Mouse (Mus musculus): ENCODE measurements around the gene Rpp25. TPM values are rescaled to one million over a fixed set of nuclear protein-coding genes. Genes with fewer than 3 reads are reported as not detected.

Gene Rpp25
- polyA plus RNA-seq, 1 experiment from 2014 or later: 25.8 TPM

Other genes with a start within 250 kb of the Rpp25 start
- 3.0 and 3.6 TPM in 2 replicates for gene 1700017B05Rik, start 241.4 kb upstream of the Rpp25 start, polyA plus RNA-seq (2014; fragmentation: Nextera tagmentation; extraction: Ambion mirVana)
- 20.3 and 21.7 TPM in 2 replicates for gene Ppcdc, start 63.9 kb upstream of the Rpp25 start, polyA plus RNA-seq (2014; fragmentation: Nextera tagmentation; extraction: Ambion mirVana)
- 61.3 and 73.7 TPM in 2 replicates for gene Scamp5, start 36.0 kb upstream of the Rpp25 start, polyA plus RNA-seq (2014; fragmentation: Nextera tagmentation; extraction: Ambion mirVana)
- 936 and 1,022 TPM in 2 replicates for gene Cox5a, start 17.2 kb downstream of the Rpp25 start, polyA plus RNA-seq (2014; fragmentation: Nextera tagmentation; extraction: Ambion mirVana)
- 23.7 and 24.0 TPM in 2 replicates for gene Fam219b, start 33.5 kb downstream of the Rpp25 start, polyA plus RNA-seq (2014; fragmentation: Nextera tagmentation; extraction: Ambion mirVana)
- 60.7 and 62.1 TPM in 2 replicates for gene Mpi, start 48.7 kb downstream of the Rpp25 start, polyA plus RNA-seq (2014; fragmentation: Nextera tagmentation; extraction: Ambion mirVana)
- gene Scamp2, start 56.9 kb downstream of the Rpp25 start, polyA plus RNA-seq (2014; fragmentation: Nextera tagmentation; extraction: Ambion mirVana): 46.1 and 48.9 TPM in 2 replicates
- gene Ulk3, start 85.4 kb downstream of the Rpp25 start, polyA plus RNA-seq (2014; fragmentation: Nextera tagmentation; extraction: Ambion mirVana): 26.1 and 28.4 TPM in 2 replicates
- gene Cplx3, start 102.3 kb downstream of the Rpp25 start, polyA plus RNA-seq (2014; fragmentation: Nextera tagmentation; extraction: Ambion mirVana): 0.13 TPM in 1 of 2 replicates, not detected in the other
- not detected in 2 replicates for gene Lman1l, start 116.7 kb downstream of the Rpp25 start, polyA plus RNA-seq (2014; fragmentation: Nextera tagmentation; extraction: Ambion mirVana)
- 33.4 and 46.2 TPM in 2 replicates for gene Csk, start 149.6 kb downstream of the Rpp25 start, polyA plus RNA-seq (2014; fragmentation: Nextera tagmentation; extraction: Ambion mirVana)
- gene Cyp1a2, start 179.7 kb downstream of the Rpp25 start, polyA plus RNA-seq (2014; fragmentation: Nextera tagmentation; extraction: Ambion mirVana): not detected in 2 replicates
- 0.09 and 0.13 TPM in 2 replicates for gene Cyp1a1, start 183.9 kb downstream of the Rpp25 start, polyA plus RNA-seq (2014; fragmentation: Nextera tagmentation; extraction: Ambion mirVana)
- 21.9 and 26.3 TPM in 2 replicates for gene Edc3, start 204.5 kb downstream of the Rpp25 start, polyA plus RNA-seq (2014; fragmentation: Nextera tagmentation; extraction: Ambion mirVana)

All from neural tube, embryonic 14.5 days (tissue).